Mouse (Mus musculus) hindbrain, embryonic 11.5 days (tissue): ENCODE measurements at regions not wholly inside any gene's neighbourhood (a gene's known extent, or its start where the extent isn't known, plus 50 kb on each side); places are given as distances from the start of the nearest gene placed in this dataset.
"Not testable (repeated sequence)": the region's sequence is repeated elsewhere in the genome, so short reads cannot be mapped to it uniquely, and the experiment has no call there.

Source experiments
- ATAC-seq: fragments of 200-750 bp; cut with Nextera tagmentation; 2 replicates; pipeline ENCODE4 v1.8.0; 2017; ENCODE audit warnings: mild to moderate bottlenecking, moderate TSS enrichment, moderate library complexity; ENCODE audit not compliant: low FRiP score
- DNase-seq: peaks from one replicate; pipeline ENCODE4 v3.0.0-alpha.2; 2015; ENCODE audit warnings: low spot score
- H3K27ac ChIP-seq: fragments of 300-500 bp; sonication (generic); 2 replicates; pipeline ENCODE4 v1.5.1; 2014; ENCODE audit warnings: mild to moderate bottlenecking, low read depth, low read length
- H3K27me3 ChIP-seq: fragments of 300-500 bp; sonication (generic); 2 replicates; pipeline ENCODE4 v1.6.1; 2014; ENCODE audit warnings: mild to moderate bottlenecking, low read length, moderate library complexity, mixed read lengths; ENCODE audit not compliant: control insufficient read depth, insufficient read depth
- H3K36me3 ChIP-seq: fragments of 300-500 bp; sonication (generic); 2 replicates; pipeline ENCODE4 v1.6.1; 2014; ENCODE audit warnings: mild to moderate bottlenecking, low read length, moderate library complexity, mixed read lengths; ENCODE audit not compliant: control insufficient read depth, insufficient read depth
- H3K4me1 ChIP-seq: fragments of 300-500 bp; sonication (generic); replicated peaks from 2 replicates; pipeline ENCODE4 v1.6.1; 2014; ENCODE audit warnings: low read length, mixed read lengths; ENCODE audit not compliant: control insufficient read depth, insufficient read depth
- H3K4me2 ChIP-seq: fragments of 300-500 bp; sonication (generic); replicated peaks from 2 replicates; pipeline ENCODE4 v1.6.1; 2014; ENCODE audit warnings: mild to moderate bottlenecking, low read depth, low read length
- H3K4me3 ChIP-seq: fragments of 300-500 bp; sonication (generic); 2 replicates; pipeline ENCODE4 v1.5.1; 2014; ENCODE audit warnings: low read depth, low read length
- H3K9ac ChIP-seq: fragments of 300-500 bp; sonication (generic); 2 replicates; pipeline ENCODE4 v1.6.1; 2014; ENCODE audit warnings: low read depth, low read length
- H3K9me3 ChIP-seq: fragments of 300-500 bp; sonication (generic); 2 replicates; pipeline ENCODE4 v1.6.1; 2016; ENCODE audit warnings: low read length; ENCODE audit not compliant: control insufficient read depth
- WGBS: fragments of 180-500 bp; shearing (Covaris S2); extraction: QIAGEN DNeasy Blood & Tissue Kit; methylation state at CpG from one replicate; pipeline ENCODE4 v1.1.7; 2014; 5-methylcytosine and 5-hydroxymethylcytosine counted together

- Histone ChIP-seq H3K9me3 (no peaks in the 10 kb centered on the region), H3K9ac (no peak overlapping the region), H3K4me2 (no peak overlapping the region), H3K4me1 (no peaks in the 10 kb centered on the region), H3K27me3 (no peaks in the 10 kb centered on the region), H3K36me3 (no peaks in the 10 kb centered on the region), H3K27ac (no peak overlapping the region), H3K4me3 (no peak overlapping the region)
- no peak for ATAC-seq
- DNase-seq = no peak
- 22% methylated on average over 4 of the region's 4 CpGs for WGBS
Measured at GRCm38 (mm10) chr3:21728019-21728418, 348.4 kb upstream of the Tbl1xr1 start.

GRCm38 (mm10) chr3:21729328-21729727 lies 347.1 kb upstream of the Tbl1xr1 start:
- Histone ChIP-seq H3K36me3 (no peaks in the 10 kb centered on the region), H3K27me3 (no peaks in the 10 kb centered on the region), H3K4me3 (no peak overlapping the region), H3K9me3 (no peaks in the 10 kb centered on the region), H3K4me1 (no peaks in the 10 kb centered on the region), H3K4me2 (no peak overlapping the region), H3K9ac (no peak overlapping the region), H3K27ac (no peak overlapping the region)
- ATAC-seq (no peak), DNase-seq (no peak)
- WGBS = 75% methylated on average over 1 of the region's 1 CpGs

- H3K9me3 ChIP-seq, H3K27ac ChIP-seq, H3K9ac ChIP-seq, H3K27me3 ChIP-seq, ATAC-seq, H3K36me3 ChIP-seq, DNase-seq, H3K4me2 ChIP-seq, H3K4me3 ChIP-seq, H3K4me1 ChIP-seq: not testable (repeated sequence)
- WGBS = 89% methylated on average over 2 of the region's 2 CpGs
Measured at GRCm38 (mm10) chr3:21735688-21736087, 340.8 kb upstream of the Tbl1xr1 start.

GRCm38 (mm10) chr3:21739720-21740119 lies 336.7 kb upstream of the Tbl1xr1 start:
- no peak overlapping the region for H3K4me2 ChIP-seq

GRCm38 (mm10) chr3:21744107-21744506 lies 332.3 kb upstream of the Tbl1xr1 start:
- 97% methylated on average over 1 of the region's 1 CpGs for WGBS
- no peak for DNase-seq
- no peak for ATAC-seq
- Histone ChIP-seq H3K36me3 (no peaks in the 10 kb centered on the region), H3K4me1 (no peaks in the 10 kb centered on the region), H3K4me3 (no peak overlapping the region), H3K4me2 (no peak overlapping the region), H3K9me3 (no peaks in the 10 kb centered on the region), H3K27me3 (no peaks in the 10 kb centered on the region), H3K27ac (no peak overlapping the region), H3K9ac (no peak overlapping the region)

More at GRCm38 (mm10) chr3:21739720-21740119, 336.7 kb upstream of the Tbl1xr1 start:
- no peaks in the 10 kb centered on the region for H3K27me3 ChIP-seq
- no peak overlapping the region for H3K4me3 ChIP-seq
- H3K4me1 ChIP-seq = no peaks in the 10 kb centered on the region
- H3K9ac ChIP-seq = no peak overlapping the region
- H3K36me3 ChIP-seq = no peaks in the 10 kb centered on the region
- 90% methylated on average over 4 of the region's 4 CpGs for WGBS
- no peak overlapping the region for H3K27ac ChIP-seq
- H3K9me3 ChIP-seq = no peaks in the 10 kb centered on the region
- DNase-seq = no peak
- no peak for ATAC-seq

- H3K4me1 ChIP-seq = no peaks in the 10 kb centered on the region
Measured at GRCm38 (mm10) chr3:21760516-21761218, 315.8 kb upstream of the Tbl1xr1 start.

GRCm38 (mm10) chr3:21761219-21761600 lies 315.2 kb upstream of the Tbl1xr1 start:
- H3K9me3 ChIP-seq = no peaks in the 10 kb centered on the region
- no peak overlapping the region for H3K4me2 ChIP-seq
- H3K36me3 ChIP-seq = no peaks in the 10 kb centered on the region
- no peak overlapping the region for H3K9ac ChIP-seq
- no peaks in the 10 kb centered on the region for H3K4me1 ChIP-seq
- H3K27ac ChIP-seq = no peak overlapping the region
- DNase-seq = no peak
- no peak for ATAC-seq
- H3K4me3 ChIP-seq = no peak overlapping the region
- H3K27me3 ChIP-seq = no peaks in the 10 kb centered on the region

More at GRCm38 (mm10) chr3:21760516-21761218, 315.8 kb upstream of the Tbl1xr1 start:
- H3K36me3 ChIP-seq = no peaks in the 10 kb centered on the region
- H3K27me3 ChIP-seq = no peaks in the 10 kb centered on the region
- H3K27ac ChIP-seq = no peak overlapping the region
- DNase-seq (no peak), ATAC-seq (no peak)
- WGBS = 76% methylated on average over 2 of the region's 2 CpGs
- no peak overlapping the region for H3K9ac ChIP-seq
- H3K4me3 ChIP-seq = no peak overlapping the region
- no peaks in the 10 kb centered on the region for H3K9me3 ChIP-seq
- H3K4me2 ChIP-seq = no peak overlapping the region

GRCm38 (mm10) chr3:21761909-21762308 lies 314.5 kb upstream of the Tbl1xr1 start:
- Histone ChIP-seq H3K4me2 (no peak overlapping the region), H3K4me3 (no peak overlapping the region), H3K9ac (no peak overlapping the region), H3K4me1 (no peaks in the 10 kb centered on the region), H3K27ac (no peak overlapping the region), H3K9me3 (no peaks in the 10 kb centered on the region), H3K27me3 (no peaks in the 10 kb centered on the region), H3K36me3 (no peaks in the 10 kb centered on the region)
- ATAC-seq = no peak
- no peak for DNase-seq
- WGBS = 90% methylated on average over 3 of the region's 3 CpGs

GRCm38 (mm10) chr3:21768081-21768480 lies 308.4 kb upstream of the Tbl1xr1 start:
- no peaks in the 10 kb centered on the region for H3K27me3 ChIP-seq
- ATAC-seq = no peak
- H3K9ac ChIP-seq = no peak overlapping the region
- 83% methylated on average over 1 of the region's 1 CpGs for WGBS
- no peak overlapping the region for H3K27ac ChIP-seq
- DNase-seq = no peak
- no peaks in the 10 kb centered on the region for H3K36me3 ChIP-seq
- H3K4me3 ChIP-seq = no peak overlapping the region
- H3K9me3 ChIP-seq = no peaks in the 10 kb centered on the region
- H3K4me1 ChIP-seq = no peaks in the 10 kb centered on the region
- H3K4me2 ChIP-seq = no peak overlapping the region
